Mouse (Mus musculus) urinary bladder, adult 18-20 months (tissue): ENCODE measurements around the gene Oas1c.

ENCODE experiments used
- DNase-seq, 2 experiments: peaks; one replicate each; pipeline ENCODE4 v3.0.0; 2022; ENCODE audit warnings: low spot score in 2 of 2, mixed read lengths in 2 of 2

Gene Oas1c

GRCm38 (mm10) chr5:120782446-120782845 is 29.9 kb downstream of the Oas1c start:
- DNase-seq = no peak

GRCm38 (mm10) chr5:120781646-120782045 is 30.7 kb downstream of the Oas1c start:
- DNase-seq = no peak

GRCm38 (mm10) chr5:120779922-120780321 is 32.4 kb downstream of the Oas1c start:
- DNase-seq = no peak

- no peak for DNase-seq
Observed at GRCm38 (mm10) chr5:120778941-120779340, 33.4 kb downstream of the Oas1c start.

GRCm38 (mm10) chr5:120777478-120777877 is 34.8 kb downstream of the Oas1c start, which contains the start of gene Oas3:
Oas3 (minus strand) TSS chr5:120777661.
- DNase-seq = no peak

GRCm38 (mm10) chr5:120776801-120777200 is 35.5 kb downstream of the Oas1c start:
- DNase-seq = no peak

- DNase-seq = no peak
Observed at GRCm38 (mm10) chr5:120775287-120775985, 36.9 kb downstream of the Oas1c start.

- DNase-seq = no peak
Observed at GRCm38 (mm10) chr5:120769396-120769795, 42.9 kb downstream of the Oas1c start.

GRCm38 (mm10) chr5:120765010-120765409 is 47.3 kb downstream of the Oas1c start:
- DNase-seq = no peak

GRCm38 (mm10) chr5:120761901-120762300 is 50.4 kb downstream of the Oas1c start:
- DNase-seq = no peak

GRCm38 (mm10) chr5:120754215-120754614 is 58.1 kb downstream of the Oas1c start:
- no peak for DNase-seq

- no peak for DNase-seq
Observed at GRCm38 (mm10) chr5:120752786-120753185, 59.5 kb downstream of the Oas1c start.

- DNase-seq = no peak
Observed at GRCm38 (mm10) chr5:120751206-120751605, 61.1 kb downstream of the Oas1c start.
